Mouse (Mus musculus): Measurements from ENCODE around the gene Zfp580.
"Not testable (repeated sequence)": the region's sequence is repeated elsewhere in the genome, so short reads cannot be mapped to it uniquely, and the experiment has no call there.

Gene Zfp580

DNA sequence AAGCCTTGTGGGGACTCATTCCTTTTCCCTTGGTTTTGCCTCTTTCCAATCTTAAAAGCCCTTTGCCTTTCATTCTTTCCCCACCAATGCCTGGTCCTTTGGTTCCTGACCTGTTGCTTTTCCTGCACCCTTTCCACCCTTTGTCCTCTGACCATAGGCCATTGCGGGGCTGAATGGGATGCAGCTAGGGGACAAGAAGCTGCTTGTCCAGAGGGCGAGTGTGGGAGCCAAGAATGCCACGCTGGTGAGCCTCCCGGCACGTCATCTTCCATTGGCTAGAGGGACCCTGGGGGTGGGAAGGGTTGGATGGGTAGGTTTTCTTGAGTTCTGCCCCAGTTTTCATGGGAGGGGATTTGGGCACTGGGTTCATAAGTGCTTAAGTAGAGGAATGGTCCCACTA lies 23.6 kb downstream of the Zfp580 start:
- ChIA-PET CTCF (interaction anchor here in 2 of 4 experiments (0.6 to 1.3 kb wide), 2 partner anchors 15 to 163 kb away, joined by 3 to 6 read pairs; no protein-coding TSS in a partner anchor), POLR2A (interaction anchor here in 3 of 4 experiments (0.7 to 9.5 kb wide), 13 partner anchors 8 to 250 kb away, joined by 3 to 240 read pairs (median 8); partner anchors contain the start of genes U2af2 (in 2 of the 3), Fiz1 (in 1 of the 3), Gm44973 (in 1 of the 3) and Zfp524 (in 1 of the 3))

DNA sequence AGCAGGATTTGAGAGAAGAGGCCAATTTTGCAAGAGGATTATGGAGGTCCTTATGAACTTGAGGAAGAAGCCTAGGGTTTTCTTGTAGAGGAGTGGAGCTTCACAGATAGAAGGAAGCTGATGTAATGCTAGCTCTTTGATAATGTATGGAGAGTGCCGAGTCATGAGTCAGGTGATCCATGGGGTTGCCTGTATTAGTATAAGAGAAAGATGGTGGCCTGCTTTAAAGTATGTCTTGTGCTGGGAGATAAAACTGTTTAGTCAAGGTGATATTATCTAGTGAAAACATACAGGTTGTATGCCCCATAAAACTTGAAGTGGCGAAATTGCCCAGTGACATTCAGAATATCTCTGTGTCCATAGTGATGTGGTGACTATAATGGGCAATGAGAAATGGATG lies 25.6 kb downstream of the Zfp580 start:
- ChIA-PET POLR2A (interaction anchor here in 3 of 4 experiments (0.8 to 9.5 kb wide), 19 partner anchors 10 to 1182 kb away, joined by 3 to 240 read pairs (median 4); partner anchors contain the start of genes U2af2 (in 2 of the 3), Ccdc106 (in 1 of the 3), Fiz1 (in 1 of the 3) and Gm44973 (in 1 of the 3)), CTCF (interaction anchor here in 1 of 4 experiments (0.5 to 0.6 kb wide), 2 partner anchors 25 to 1147 kb away, joined by 3 to 4 read pairs; partner anchors contain the start of gene Zfp580)

DNA sequence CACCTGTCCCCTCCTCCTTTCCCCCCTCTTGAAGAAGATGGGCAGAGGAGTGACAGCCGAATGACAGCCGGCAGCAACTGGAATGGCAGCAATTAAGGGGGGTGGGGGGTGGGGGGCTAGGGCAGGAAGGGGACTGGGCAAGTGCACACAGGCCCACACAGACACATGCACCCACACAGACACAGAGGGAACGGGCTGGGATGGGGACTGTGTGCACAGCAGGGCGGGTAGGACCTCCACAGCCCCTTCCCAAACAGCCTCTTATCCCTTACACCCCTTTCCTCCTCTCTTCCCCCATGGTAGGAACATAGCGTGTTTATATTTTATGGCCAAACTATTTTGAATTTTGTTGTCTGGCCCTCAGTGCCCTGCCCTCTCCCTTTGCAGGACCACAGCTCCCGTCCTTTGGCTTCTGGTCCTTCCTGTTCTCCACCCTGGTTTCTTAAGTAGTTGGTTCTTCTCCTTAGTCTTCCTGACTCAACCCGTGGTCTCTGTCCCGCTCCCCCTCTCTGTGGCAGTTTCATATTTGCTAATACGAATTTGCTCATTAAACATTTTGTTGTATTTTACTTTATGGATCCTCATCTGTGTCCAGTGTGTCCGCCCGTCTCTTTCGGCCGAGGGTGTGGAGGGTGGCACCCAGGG lies 28.1 kb downstream of the Zfp580 start:
- CTCF ChIA-PET, POLR2A ChIA-PET: not testable (repeated sequence)

DNA sequence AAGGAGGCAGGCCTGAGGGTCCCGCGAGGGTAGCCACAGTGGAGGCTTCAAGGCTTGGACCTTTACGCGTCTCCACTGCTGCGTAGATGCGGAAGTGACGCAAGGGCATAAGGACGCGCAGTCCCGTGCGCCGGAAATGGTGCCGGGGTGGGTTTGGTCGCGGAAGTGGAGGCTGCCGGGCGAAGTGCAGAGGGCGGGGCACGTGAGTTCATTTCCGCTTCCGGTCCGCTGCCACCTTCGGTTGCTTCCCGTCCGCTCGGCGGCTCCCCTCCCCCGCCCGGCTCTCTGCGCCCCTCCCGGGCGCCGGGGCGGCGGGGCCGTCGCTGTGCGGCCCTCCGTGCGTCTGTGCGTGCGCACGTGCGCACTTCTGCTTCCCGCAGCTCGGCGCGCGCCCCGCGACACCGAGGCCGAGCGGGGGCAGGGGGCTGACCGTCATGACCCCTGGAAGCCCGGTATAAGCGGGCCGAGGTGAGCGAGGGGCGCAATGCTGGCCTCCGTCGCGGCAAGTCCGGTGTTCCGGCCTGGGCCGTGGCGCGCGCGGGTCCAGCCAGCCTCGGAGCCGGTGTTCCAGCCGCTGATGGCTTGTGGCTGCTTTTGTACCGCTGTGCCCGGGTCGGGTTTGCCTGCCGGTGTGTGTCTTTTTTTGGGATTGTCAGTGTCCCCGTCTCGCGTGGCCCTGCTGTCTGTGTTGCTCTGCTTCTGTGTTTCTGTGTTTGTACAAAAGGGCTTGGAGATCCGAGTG lies 28.8 kb downstream of the Zfp580 start, which contains the start of gene Epn1:
TSS of gene Epn1 (plus strand) at position 226 of the 742 bp plus-strand sequence.
- CTCF ChIA-PET: no interaction called here

DNA sequence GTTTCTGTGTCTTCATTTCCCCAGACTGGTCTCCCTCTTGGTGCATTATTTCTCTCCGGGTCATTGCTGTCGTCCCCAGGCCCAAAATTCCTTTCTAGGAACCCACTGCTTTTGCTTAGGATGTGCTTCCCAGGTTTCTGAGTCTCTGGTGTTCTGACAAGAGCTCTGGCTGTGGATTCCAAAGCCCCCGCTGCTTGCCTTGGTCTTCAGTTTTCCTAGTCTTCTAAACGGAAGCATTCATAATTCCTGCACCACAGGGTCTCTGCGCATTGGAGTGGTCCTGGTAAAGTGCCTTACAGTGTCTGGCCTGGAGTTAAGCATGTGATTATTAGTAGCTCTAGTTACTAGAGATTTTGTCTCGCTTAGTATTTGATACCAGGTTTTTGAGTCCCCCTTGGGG lies 29.5 kb downstream of the Zfp580 start:
- ChIA-PET POLR2A (interaction anchor here in 3 of 4 experiments (0.7 to 5.4 kb wide), 16 partner anchors 8 to 66 kb away, joined by 3 to 36 read pairs (median 4); partner anchors contain the start of genes Fiz1 (in 1 of the 3), U2af2 (in 1 of the 3) and Zfp524 (in 1 of the 3)), CTCF (no interaction called here)

More for the DNA sequence above, 28.8 kb downstream of the Zfp580 start, which contains the start of gene Epn1:
- POLR2A ChIA-PET: interaction anchor here in 3 of 4 experiments (0.7 to 3.1 kb wide), 12 partner anchors 9 to 66 kb away, joined by 3 to 12 read pairs (median 4); partner anchors contain the start of genes Fiz1 (in 1 of the 3), U2af2 (in 1 of the 3) and Zfp524 (in 1 of the 3)

DNA sequence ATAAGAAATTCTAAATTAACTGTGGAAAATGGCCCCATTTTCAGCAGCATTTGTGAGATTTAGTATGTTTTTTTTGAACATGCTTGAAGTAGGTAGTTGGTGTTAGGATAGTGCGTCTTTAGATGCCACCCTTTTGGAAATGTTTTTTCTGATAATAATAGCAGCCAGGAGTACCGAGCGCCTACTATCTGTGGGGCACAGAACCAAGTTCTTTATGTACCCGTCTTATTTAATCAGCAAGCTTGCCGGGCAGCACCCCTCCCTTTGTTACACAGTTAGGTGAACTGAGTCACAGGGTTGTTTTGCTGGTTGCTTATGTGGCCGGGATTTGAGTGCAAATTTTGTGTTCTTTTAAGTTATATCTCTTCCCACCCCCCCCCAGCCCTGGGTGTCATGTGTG lies 29.9 kb downstream of the Zfp580 start:
- CTCF ChIA-PET: interaction anchor here in 1 of 4 experiments (0.6 kb wide), 1 partner anchor 11 kb away, joined by 3 read pairs; no protein-coding TSS in a partner anchor
- POLR2A ChIA-PET: interaction anchor here in 3 of 4 experiments (0.6 to 5.4 kb wide), 17 partner anchors 9 to 271 kb away, joined by 3 to 36 read pairs (median 5); partner anchors contain the start of gene U2af2 (in 1 of the 3)

DNA sequence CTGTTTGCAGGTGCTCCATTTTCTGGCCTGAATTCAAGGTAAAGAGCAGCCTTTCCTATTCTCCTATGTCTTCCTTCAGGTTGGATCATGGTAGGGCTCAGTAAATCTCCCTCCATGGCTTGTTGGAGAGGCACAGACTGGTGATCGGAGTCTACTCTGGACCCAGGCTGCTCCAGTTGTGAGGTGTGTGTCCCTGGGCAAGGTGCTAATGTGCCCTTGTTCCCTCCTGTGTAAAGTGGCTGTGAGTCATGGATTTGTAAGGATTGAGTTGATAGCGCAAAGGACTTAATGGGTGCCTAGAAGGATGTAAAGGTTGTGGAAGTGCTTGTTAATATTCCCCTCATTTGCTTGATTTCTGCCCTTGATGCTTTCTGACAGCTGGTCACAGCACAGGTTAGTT lies 30.6 kb downstream of the Zfp580 start:
- CTCF ChIA-PET: interaction anchor here in 1 of 4 experiments (0.6 kb wide), 1 partner anchor 11 kb away, joined by 3 read pairs; no protein-coding TSS in a partner anchor

DNA sequence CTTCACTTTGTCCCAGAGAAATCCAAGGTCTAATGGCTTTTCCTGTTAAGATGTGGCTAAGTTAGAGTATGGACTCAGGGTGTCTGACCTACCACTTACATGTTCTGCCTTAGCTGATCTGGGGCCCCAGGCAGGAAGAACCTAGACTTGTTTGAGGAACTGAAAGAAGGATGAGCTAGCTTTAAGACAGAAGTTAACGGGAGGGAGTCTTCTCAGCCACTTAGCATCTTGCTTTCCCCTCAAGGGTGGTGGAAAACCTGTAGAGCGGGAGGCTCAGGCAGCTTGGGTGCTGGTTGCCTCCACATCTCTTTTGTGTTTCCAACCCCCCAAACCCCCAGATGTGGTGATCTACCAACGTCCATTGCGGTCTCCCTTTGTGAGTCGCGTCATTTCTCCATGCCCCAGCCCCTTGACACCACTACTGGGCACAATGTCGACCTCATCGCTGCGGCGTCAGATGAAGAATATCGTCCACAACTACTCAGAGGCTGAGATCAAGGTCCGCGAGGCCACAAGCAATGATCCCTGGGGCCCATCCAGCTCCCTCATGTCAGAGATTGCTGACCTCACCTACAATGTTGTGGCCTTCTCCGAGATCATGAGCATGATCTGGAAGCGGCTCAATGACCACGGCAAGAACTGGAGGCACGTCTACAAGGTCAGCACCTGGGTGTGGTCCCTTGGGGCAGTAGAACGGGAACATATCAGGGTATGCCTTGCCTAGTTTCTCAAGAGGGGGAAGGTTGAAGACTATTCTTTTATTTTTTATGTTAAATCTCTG lies 32.2 kb downstream of the Zfp580 start:
- CTCF ChIA-PET: interaction anchor here in 2 of 4 experiments (0.5 to 1.3 kb wide), 2 partner anchors 23 to 1072 kb away, joined by 4 to 8 read pairs; partner anchors contain the start of gene Zfp787 (in 1 of the 2)

More for the DNA sequence above, 30.6 kb downstream of the Zfp580 start:
- POLR2A ChIA-PET: interaction anchor here in 3 of 4 experiments (0.6 to 5.4 kb wide), 11 partner anchors 8 to 367 kb away, joined by 3 to 36 read pairs (median 5); no protein-coding TSS in a partner anchor

DNA sequence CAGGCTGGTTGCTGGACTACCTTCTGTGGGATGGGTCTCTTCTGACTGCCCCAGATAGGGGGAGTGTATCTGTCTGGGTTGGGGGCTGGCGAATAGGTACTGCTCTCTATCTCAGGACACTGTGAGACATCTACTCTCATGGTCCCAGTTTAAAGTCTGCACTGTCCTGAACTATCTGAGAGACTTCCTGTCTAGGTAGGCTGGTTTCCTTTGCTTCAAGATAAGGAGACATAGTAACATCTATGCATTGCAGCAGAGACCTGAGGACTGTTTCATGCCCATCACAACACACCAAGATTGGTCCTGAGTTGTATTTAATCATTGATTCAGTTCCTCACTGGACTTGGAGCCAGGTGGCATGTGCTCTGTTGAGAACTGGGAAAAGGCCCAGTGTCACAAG lies 34.2 kb downstream of the Zfp580 start:
- ChIA-PET POLR2A (interaction anchor here in 1 of 4 experiments (0.6 to 5.4 kb wide), 3 partner anchors 12 to 1169 kb away, joined by 3 to 36 read pairs (median 6); no protein-coding TSS in a partner anchor), CTCF (no interaction called here)

More for the DNA sequence above, 32.2 kb downstream of the Zfp580 start:
- POLR2A ChIA-PET: interaction anchor here in 3 of 4 experiments (0.6 to 5.4 kb wide), 7 partner anchors 7 to 70 kb away, joined by 3 to 36 read pairs (median 5); partner anchors contain the start of genes U2af2 (in 1 of the 3) and Zfp524 (in 1 of the 3)

DNA sequence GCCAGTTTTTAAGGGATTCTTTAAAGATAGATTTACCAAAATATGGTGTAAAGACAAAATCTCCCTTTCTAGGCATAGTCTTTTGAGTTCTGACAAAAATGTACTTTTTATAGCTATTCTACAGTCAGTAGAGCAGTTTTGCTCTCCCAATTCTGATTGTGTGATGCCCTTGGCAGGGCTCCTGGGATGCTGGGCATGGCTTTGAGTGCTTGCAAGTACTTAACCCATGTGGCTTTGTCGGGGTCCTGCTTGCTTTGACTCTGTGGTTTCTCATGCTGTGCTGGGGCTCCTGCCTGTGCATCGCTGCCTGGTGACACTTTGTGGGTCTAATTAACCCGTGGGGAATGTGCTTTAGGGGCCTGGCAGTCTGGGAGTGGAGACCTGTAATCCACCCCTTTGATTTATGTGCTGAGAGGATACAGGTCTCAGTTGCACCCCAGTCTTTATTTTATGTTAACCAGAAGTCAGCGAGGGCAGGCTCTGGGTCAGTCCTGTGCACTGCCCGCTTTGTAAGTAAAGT lies 35.6 kb downstream of the Zfp580 start:
- POLR2A ChIA-PET: interaction anchor here in 2 of 4 experiments (0.7 to 1.8 kb wide), 4 partner anchors 10 to 25 kb away, joined by 3 to 6 read pairs (median 3); partner anchors contain the start of gene U2af2 (in 1 of the 2)

DNA sequence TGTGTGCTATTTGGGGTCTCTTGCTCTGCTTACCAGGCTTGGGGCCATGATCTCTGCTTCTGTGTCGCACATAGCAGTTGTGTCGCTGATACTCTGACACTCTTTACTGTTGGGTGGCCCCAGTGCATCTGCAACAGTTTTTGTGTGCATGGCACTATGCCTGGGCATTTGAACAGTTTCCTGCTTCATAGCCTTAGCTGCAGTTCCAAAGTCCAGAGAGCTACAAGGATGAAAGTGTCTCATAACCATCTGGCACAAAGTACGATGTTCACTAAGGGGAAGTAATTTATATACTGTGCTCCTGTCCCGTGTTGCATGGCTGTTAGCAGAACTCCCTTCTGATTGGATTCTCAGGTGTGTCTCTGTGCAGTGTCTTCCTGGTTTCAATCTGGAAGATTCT lies 36.5 kb downstream of the Zfp580 start:
- ChIA-PET CTCF (interaction anchor here in 1 of 4 experiments (1.2 kb wide), 1 partner anchor 38 kb away, joined by 3 read pairs; the partner anchor contains the start of gene Rasl2-9), POLR2A (interaction anchor here in 3 of 4 experiments (0.6 to 1.8 kb wide), 4 partner anchors 10 to 22 kb away, joined by 3 to 4 read pairs (median 4); no protein-coding TSS in a partner anchor)

More for the DNA sequence above, 35.6 kb downstream of the Zfp580 start:
- CTCF ChIA-PET: no interaction called here

DNA sequence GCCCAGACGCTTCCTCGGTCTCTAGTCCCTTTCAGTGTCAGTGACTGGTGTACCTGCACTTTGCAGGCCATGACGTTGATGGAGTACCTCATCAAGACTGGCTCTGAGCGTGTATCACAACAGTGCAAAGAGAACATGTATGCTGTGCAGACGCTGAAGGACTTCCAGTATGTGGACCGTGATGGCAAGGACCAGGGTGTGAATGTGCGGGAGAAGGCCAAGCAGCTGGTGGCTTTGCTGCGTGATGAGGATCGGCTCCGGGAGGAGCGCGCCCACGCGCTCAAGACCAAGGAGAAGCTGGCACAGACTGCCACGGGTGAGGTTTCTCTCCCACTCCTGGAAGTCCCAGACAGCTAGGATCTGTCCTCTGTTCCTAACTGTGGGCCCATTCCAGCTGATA lies 38.5 kb downstream of the Zfp580 start:
- POLR2A ChIA-PET: interaction anchor here in 3 of 4 experiments (0.9 to 2.1 kb wide), 5 partner anchors 7 to 28 kb away, joined by 3 to 6 read pairs (median 3); partner anchors contain the start of gene U2af2 (in 1 of the 3)
- CTCF ChIA-PET: no interaction called here

DNA sequence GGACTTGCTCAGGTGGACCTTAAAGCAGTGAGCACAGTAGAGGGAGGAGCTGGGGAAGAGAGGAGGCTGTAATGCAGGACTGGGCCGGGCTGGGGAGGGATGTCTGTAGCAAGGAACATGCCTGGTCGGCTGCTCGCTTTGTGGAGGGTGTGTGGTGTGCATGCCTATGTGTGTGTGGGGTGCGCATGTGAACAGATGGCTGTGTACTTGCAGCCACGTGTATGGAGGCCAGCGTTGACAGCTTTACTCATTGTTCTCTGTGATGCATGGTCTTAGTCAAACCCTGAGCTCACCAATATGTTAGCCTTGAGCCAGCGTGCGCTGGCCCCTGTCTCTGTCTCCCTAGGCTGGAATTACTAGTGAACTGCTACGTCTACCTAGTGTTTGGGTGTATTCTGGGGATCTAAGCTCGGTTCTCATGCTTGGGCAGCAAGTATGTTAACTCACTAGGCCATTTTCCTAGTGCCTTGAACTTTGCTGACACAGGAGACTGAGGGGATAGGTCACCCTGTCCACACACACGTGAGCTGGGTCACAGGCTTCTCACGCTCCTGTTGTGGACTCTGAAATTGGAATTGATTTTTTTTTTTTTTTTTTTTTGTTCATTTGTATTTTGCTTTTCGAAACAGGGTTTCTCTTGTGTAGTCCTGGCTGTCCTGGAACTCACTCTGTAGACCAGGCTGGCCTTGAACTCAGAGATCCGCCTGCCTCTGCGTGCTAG lies 39.8 kb downstream of the Zfp580 start:
- CTCF ChIA-PET: interaction anchor here in 1 of 4 experiments (0.5 kb wide), 1 partner anchor 13 kb away, joined by 3 read pairs; no protein-coding TSS in a partner anchor

DNA sequence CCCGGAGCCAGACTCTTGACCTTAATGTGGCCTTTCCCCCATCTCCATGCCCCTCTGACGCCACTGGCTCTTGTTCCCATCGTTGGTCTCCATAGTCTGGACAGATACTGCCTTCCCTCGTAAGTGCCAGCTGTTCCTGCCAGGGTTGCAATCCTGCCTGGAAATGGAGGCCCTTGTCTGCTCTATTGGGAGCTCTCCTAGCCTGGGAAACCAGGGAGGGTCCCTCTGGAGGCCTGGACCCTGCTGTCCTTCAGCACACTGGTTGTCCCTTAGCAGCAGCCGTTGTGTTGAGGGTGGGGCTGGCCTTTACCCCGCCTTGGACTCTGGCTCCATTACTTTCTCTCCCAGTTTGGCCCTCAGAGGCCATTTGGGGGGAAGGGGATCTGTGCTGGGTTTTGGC lies 41.0 kb downstream of the Zfp580 start:
- CTCF ChIA-PET: interaction anchor here in 2 of 4 experiments (1.2 to 1.6 kb wide), 2 partner anchors 34 kb away, joined by 3 to 5 read pairs; partner anchors contain the start of gene Rasl2-9 (in 2 of the 2)
- POLR2A ChIA-PET: interaction anchor here in 3 of 4 experiments (0.7 to 1.4 kb wide), 5 partner anchors 12 to 32 kb away, joined by 3 to 5 read pairs (median 3); no protein-coding TSS in a partner anchor

More for the DNA sequence above, 39.8 kb downstream of the Zfp580 start:
- POLR2A ChIA-PET: interaction anchor here (0.8 to 2.1 kb wide), 8 partner anchors 9 to 25 kb away, joined by 3 to 6 read pairs (median 3); no protein-coding TSS in a partner anchor

DNA sequence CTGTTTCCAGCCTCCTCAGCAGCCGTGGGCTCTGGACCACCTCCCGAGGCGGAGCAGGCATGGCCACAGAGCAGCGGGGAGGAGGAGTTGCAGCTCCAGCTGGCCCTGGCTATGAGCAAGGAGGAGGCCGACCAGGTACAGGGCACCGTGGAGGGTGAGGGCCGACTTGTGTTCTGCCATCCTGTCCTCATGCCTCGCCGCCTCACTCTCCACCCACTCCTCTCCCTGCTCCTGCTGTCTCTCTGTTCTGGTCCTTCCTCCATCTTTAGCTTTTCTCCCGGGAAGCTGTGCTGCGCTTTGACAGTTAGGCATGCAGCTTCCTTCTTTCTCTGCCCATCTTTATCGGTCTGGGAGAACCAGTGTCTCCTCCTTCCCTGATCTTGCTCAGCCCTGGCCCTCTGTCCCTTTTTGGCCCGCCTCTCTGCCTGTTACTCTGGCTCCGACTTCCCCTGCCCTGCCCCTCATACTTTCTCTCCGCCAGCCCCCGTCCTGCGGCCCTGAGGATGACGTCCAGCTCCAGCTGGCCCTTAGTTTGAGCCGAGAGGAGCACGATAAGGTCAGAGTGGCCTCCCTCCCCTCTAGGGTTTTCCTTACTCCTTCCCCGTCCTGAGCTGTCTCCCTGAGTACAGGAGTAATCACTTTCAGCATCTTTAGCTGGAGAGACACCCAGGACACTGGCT lies 41.6 kb downstream of the Zfp580 start:
- ChIA-PET POLR2A (interaction anchor here in 3 of 4 experiments (0.7 to 1.4 kb wide), 6 partner anchors 9 to 33 kb away, joined by 3 to 5 read pairs (median 3); no protein-coding TSS in a partner anchor), CTCF (interaction anchor here in 3 of 4 experiments (0.7 to 1.6 kb wide), 3 partner anchors 16 to 33 kb away, joined by 3 to 5 read pairs (median 3); partner anchors contain the start of gene Rasl2-9 (in 2 of the 3))
